Mouse (Mus musculus): ENCODE data around the gene Golph3l. TPM values are rescaled to one million over a fixed set of nuclear protein-coding genes. Genes with fewer than 3 reads are reported as not detected.

The Golph3l gene
- polyA plus RNA-seq, 1 experiment from 2014 or later = 24.1 TPM

DNA sequence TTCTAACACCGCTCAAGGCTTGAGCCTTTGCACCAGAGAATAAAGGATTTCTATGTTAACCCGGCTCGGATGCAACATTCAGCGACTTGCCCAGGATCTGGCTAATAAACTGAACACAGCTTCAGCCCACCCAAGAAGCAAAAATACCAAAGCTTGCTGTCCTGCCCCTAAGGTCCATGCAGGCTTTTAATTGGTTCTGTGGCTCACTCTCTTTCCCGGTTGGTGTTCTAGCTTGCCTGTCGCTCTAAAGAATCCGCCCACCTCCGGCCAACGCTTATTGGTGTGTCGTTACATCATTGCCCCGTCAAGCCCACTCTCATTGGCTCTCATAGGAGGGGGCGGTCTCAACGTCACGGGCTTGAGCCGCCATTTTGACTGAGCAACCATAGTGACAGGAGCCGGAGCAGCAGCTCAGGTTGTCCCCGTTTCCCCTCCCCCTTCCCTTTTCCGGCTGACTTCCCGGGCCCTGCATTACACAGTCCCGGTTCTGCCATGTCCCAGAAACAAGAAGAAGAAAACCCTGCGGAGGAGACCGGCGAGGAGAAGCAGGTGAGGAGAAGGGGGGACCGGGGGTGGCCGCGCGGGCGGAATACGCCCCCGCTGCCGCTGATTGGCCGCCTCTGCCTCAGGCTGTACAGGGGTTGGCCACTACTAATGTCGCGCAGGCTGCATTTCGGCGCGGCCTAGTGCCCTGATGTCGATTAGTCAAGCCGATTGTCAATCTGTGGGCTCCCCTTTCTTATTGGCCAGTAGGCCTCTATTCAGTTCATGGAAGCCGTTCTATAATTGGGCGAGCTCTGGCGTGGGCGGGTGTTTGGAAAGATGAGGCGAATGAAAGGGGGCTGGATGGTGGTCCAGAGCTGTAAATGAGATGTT lies 36.1 kb downstream of the Golph3l start, which contains the start of gene Ensa:
Gene Ensa (plus strand): TSS at position 366 of the 876 bp plus-strand sequence.
- WGBS = under 1% methylated on average over 44 of the region's 44 CpGs
- ATAC-seq (ENCODE audit: insufficient number of reproducible peaks, low FRiP score) = peak; percentile 99

DNA sequence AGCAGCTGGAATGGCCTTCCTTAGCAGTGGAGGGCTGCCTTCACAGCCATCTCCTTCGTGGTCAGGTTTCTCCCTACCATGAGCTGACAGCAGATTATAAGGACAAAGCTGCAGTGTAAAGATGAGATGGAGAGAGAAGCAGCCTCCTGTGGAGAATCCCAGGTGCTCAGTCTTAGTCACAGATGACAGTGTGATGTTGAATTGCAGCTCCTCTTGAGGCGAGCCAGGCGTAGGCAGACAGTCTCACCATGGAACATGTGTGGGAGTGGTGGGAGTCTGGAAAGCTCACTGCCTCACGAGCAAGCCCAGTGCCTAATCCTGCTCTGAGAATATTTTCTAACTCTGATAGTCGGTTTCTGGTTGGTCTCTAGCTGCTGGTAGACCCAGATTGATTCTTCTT lies 39.0 kb downstream of the Golph3l start:
- Histone ChIP-seq H3K27me3 (replicated peaks) (no peaks in the 10 kb centered on the region), H3K9ac (no peak overlapping the region), H3K27ac (ENCODE audit: poor library complexity, severe bottlenecking) (no peak overlapping the region), H3K36me3 (peaks cover 56% of the 10 kb centered on the region), H3K4me1 (replicated peaks) (peaks cover 14% of the 10 kb centered on the region), H3K4me3 (no peak overlapping the region), H3K4me2 (no peak overlapping the region), H3K9me3 (replicated peaks) (no peaks in the 10 kb centered on the region)
- WGBS = 78% methylated on average over 5 of the region's 5 CpGs
- ATAC-seq (ENCODE audit: insufficient number of reproducible peaks, low FRiP score) = no peak

More for the DNA sequence above, 36.1 kb downstream of the Golph3l start, which contains the start of gene Ensa:
- H3K36me3 ChIP-seq = peaks cover 39% of the 10 kb centered on the region
- H3K4me3 ChIP-seq = peak within 1 kb of the TSS; percentile 70
- peak within 1 kb of the TSS; percentile 74 for H3K9ac ChIP-seq
- no peaks in the 10 kb centered on the region for H3K9me3 ChIP-seq (replicated peaks)
- peak within 1 kb of the TSS; percentile 75 for H3K27ac ChIP-seq (ENCODE audit: poor library complexity, severe bottlenecking)
- peaks cover 10% of the 10 kb centered on the region for H3K4me1 ChIP-seq (replicated peaks)
- H3K4me2 ChIP-seq = peak within 1 kb of the TSS; percentile 86
- H3K27me3 ChIP-seq (replicated peaks) = no peaks in the 10 kb centered on the region

DNA sequence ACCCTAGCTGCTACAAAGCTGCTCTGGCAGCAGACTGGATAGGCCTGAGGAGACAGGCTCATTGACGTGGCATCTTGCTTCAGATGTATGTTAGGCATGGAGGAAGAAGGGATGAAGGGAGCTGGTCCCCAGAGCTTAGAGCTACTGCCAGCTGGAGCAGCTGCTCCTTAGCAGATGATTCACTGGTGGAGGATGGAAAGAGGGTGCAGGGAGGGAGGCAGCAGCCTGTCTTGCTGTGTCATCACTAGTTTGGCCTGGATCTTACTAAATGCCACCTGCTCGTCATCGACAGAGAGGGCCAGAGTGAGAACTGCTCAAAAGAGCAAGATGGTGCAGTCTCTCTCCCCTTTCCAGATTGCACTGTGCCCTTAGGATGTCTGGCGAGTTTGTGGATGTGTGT lies 41.0 kb downstream of the Golph3l start:
- no peaks in the 10 kb centered on the region for H3K9me3 ChIP-seq (replicated peaks)
- H3K4me3 ChIP-seq = no peak overlapping the region
- H3K36me3 ChIP-seq = peaks cover 69% of the 10 kb centered on the region
- H3K4me2 ChIP-seq = no peak overlapping the region
- H3K27ac ChIP-seq (ENCODE audit: poor library complexity, severe bottlenecking) = no peak overlapping the region
- H3K4me1 ChIP-seq (replicated peaks) = peaks cover 14% of the 10 kb centered on the region
- H3K9ac ChIP-seq = no peak overlapping the region
- no peak for ATAC-seq (ENCODE audit: insufficient number of reproducible peaks, low FRiP score)
- H3K27me3 ChIP-seq (replicated peaks) = no peaks in the 10 kb centered on the region
- 71% methylated on average over 4 of the region's 4 CpGs for WGBS

DNA sequence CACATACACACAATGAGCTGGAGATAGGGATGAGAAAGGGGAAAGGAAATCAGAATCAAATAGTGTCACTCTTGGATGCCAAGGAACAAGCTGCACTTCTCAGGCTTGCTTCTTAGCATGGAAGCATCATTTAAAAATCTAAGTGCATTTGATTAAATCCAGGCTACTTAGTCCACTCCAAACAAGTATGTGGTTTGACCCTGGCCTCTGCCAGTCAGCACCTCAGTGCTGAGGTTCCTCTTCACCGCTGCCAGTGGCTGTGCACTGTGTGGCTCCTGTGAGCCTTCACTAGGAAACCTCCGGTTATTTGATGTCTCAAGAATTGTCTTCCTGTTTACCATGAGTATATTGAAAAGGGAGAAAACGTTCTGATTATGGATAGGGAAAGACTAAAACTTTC lies 42.1 kb downstream of the Golph3l start:
- Histone ChIP-seq H3K27me3 (replicated peaks) (no peaks in the 10 kb centered on the region), H3K4me1 (replicated peaks) (peaks cover 10% of the 10 kb centered on the region), H3K9ac (no peak overlapping the region), H3K4me3 (no peak overlapping the region), H3K27ac (ENCODE audit: poor library complexity, severe bottlenecking) (no peak overlapping the region), H3K4me2 (no peak overlapping the region), H3K9me3 (replicated peaks) (no peaks in the 10 kb centered on the region), H3K36me3 (peaks cover 80% of the 10 kb centered on the region)
- no peak for ATAC-seq (ENCODE audit: insufficient number of reproducible peaks, low FRiP score)
- 75% methylated on average over 3 of the region's 3 CpGs for WGBS

DNA sequence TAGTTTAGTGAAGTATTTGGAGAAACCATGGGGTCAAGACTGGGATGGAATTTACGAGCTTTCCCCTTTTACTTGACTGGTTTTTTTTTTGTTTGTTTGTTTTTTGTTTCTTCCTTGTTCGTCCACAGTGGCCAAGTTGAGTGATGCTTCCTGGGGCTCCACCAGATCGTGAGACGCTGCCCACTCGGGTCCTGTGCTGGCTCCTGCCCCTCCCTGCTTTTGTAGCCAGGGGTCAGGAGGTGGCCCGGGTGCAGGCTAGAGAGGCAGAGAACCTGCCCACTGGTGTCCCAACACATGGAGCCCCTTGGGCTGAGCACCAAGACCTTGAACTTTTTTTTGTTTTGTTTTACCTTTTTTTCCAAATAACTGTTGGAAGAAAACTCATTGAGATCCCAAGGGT lies 42.6 kb downstream of the Golph3l start:
- H3K4me3 ChIP-seq = no peak overlapping the region
- no peak for ATAC-seq (ENCODE audit: insufficient number of reproducible peaks, low FRiP score)
- no peaks in the 10 kb centered on the region for H3K27me3 ChIP-seq (replicated peaks)
- 75% methylated on average over 6 of the region's 6 CpGs for WGBS
- peaks cover 83% of the 10 kb centered on the region for H3K36me3 ChIP-seq
- peaks cover 8% of the 10 kb centered on the region for H3K4me1 ChIP-seq (replicated peaks)
- no peaks in the 10 kb centered on the region for H3K9me3 ChIP-seq (replicated peaks)
- H3K27ac ChIP-seq (ENCODE audit: poor library complexity, severe bottlenecking) = no peak overlapping the region
- no peak overlapping the region for H3K4me2 ChIP-seq
- no peak overlapping the region for H3K9ac ChIP-seq

DNA sequence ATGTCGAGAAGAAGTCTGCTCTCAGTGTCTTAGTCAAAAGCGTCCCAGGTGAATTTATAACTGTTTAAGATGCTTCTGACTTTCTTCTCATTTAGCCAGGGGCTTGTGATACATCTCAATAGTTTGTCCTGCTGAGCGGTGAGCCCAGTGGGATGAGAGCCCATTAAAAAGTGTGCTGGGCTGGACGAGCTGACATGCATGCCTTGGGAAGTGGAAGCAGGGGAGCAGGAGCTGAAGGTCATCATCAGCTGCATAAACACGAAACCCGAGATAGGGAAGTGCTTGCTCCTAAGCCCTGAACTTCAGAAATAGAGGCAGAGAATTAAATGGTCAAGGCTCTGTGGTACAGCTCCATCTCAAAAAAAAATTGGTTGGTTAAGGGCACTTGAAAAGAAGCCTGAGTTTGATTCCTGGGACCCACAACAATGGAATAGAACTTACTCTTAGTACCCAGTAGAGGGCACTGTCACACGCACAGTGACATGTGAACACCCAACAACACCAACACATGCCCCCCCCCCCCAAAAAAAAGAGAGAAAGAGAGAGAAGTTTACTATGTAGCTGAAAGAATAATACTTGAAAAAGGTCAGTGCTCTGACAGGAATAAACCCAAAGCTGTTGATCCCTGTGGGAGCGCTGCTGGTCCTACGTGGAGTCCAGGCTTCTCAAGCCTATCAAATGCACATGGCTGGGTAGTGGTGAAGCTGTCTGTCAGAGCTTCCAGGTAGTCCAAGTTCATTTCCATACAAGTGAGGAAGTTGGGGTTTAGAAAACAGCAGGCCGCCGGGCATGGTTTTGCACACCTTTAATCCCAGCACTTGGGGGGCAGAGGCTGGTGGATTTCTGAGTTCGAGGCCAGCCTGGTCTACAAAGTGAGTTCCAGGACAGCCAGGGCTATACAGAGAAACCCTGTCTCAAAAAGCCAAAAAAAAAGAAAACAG lies 44.2 kb downstream of the Golph3l start:
- no peaks in the 10 kb centered on the region for H3K9me3 ChIP-seq (replicated peaks)
- H3K27me3 ChIP-seq (replicated peaks) = no peaks in the 10 kb centered on the region
- peak overlapping the region; percentile 10; the same call in 1 of the 2 replicates for H3K27ac ChIP-seq (ENCODE audit: poor library complexity, severe bottlenecking)
- peaks cover 82% of the 10 kb centered on the region for H3K36me3 ChIP-seq
- H3K4me3 ChIP-seq = no peak overlapping the region
- H3K9ac ChIP-seq = 0 out of 2 replicates have a peak overlapping the region, but pooled peaks have one; percentile 4
- H3K4me1 ChIP-seq (replicated peaks) = 0 out of 2 replicates have a peak, but pooled peaks cover 7% of the 10 kb centered on the region
- H3K4me2 ChIP-seq = no peak overlapping the region
- WGBS = 65% methylated on average over 12 of the region's 12 CpGs
- ATAC-seq (ENCODE audit: insufficient number of reproducible peaks, low FRiP score) = no peak

DNA sequence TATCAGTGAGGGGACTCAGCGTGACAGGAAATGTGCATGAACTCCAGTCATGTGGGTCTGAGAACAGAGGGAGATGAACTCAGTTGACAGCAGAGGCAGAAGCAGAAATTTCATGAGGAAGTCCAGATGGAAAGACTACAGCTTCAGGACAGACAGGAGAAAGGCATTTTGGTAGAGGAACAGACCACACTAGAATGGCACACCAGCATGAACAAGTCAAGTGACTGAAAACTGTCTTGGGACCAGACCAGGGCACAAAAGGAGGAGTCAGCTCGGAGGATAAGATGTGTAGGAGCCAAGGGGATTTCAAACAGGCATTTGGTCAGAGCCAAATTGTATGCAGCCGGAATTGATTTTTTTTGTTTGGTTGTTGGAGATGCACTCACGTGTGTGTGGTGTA lies 46.9 kb downstream of the Golph3l start:
- no peak overlapping the region for H3K27ac ChIP-seq (ENCODE audit: poor library complexity, severe bottlenecking)
- H3K27me3 ChIP-seq (replicated peaks) = no peaks in the 10 kb centered on the region
- H3K4me3 ChIP-seq = no peak overlapping the region
- no peaks in the 10 kb centered on the region for H3K9me3 ChIP-seq (replicated peaks)
- no peak overlapping the region for H3K9ac ChIP-seq
- H3K4me1 ChIP-seq (replicated peaks) = 0 out of 2 replicates have a peak, but pooled peaks cover 7% of the 10 kb centered on the region
- no peak for ATAC-seq (ENCODE audit: insufficient number of reproducible peaks, low FRiP score)
- no peak overlapping the region for H3K4me2 ChIP-seq
- H3K36me3 ChIP-seq = peaks cover 78% of the 10 kb centered on the region
- WGBS = 66% methylated on average over 4 of the region's 4 CpGs

DNA sequence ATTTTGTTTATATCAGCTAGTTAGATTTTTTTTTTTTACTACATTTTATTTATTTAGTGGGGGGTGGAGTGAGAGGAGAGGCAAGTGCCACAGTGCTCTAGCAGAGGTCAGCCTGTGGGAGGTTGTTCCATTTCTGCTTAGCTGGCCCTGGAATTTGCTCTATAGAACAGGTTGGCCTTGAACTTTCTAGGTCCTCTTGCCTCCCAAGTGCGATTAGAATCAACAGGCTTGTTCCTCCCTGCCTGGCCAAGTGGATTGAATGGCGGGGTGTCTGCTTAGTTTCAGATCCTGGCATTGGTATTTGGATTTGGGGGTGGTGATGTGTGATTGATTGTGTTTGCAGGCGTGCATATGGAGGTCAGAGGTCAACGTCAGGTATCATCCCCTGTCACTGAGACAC lies 47.3 kb downstream of the Golph3l start:
- Histone ChIP-seq H3K4me1 (replicated peaks) (0 out of 2 replicates have a peak, but pooled peaks cover 7% of the 10 kb centered on the region), H3K27ac (ENCODE audit: poor library complexity, severe bottlenecking) (no peak overlapping the region), H3K4me3 (no peak overlapping the region), H3K27me3 (replicated peaks) (no peaks in the 10 kb centered on the region), H3K36me3 (peaks cover 78% of the 10 kb centered on the region), H3K9me3 (replicated peaks) (no peaks in the 10 kb centered on the region), H3K9ac (no peak overlapping the region), H3K4me2 (no peak overlapping the region)
- WGBS = 60% methylated on average over 4 of the region's 4 CpGs
- ATAC-seq (ENCODE audit: insufficient number of reproducible peaks, low FRiP score) = no peak

DNA sequence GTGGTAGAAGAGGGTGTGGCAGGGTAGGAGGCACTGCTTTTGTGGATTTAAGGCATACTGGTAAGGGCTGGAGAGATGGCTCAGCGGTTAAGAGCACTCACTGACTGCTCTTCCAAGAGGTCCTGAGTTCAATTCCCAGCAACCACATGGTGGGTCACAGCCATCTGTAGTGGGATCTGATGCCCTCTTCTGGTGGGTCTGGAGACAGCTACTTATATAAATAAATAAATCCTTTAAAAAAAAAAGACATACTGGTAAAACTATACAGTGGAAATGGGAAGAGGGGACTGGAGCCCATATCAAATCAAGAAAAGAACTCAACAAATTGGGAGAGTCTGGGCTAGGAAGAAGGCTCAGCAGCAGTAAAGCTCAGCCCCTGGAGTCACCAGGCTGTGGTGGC lies 51.0 kb downstream of the Golph3l start:
- H3K36me3 ChIP-seq = peaks cover 57% of the 10 kb centered on the region

DNA sequence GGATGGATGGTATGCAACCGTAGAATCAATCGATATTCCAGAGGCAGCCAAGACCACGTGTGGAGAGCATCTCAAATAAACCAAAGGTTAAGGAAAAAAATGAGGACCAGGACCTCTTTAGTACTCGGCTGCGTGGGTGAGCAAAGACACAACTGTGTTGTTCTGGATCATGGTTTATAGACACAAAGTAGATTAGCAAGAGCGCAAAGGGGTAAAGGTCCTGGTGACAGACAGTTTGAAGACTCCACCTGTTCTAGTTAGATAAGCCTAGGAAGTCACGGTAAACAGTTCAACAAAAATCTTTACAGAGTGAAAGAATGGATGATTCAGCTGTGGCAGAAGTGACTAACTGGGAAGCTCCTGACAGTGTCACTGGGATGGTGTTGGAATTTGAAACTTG lies 54.4 kb downstream of the Golph3l start:
- ATAC-seq (ENCODE audit: insufficient number of reproducible peaks, low FRiP score) = no peak
- peaks cover 27% of the 10 kb centered on the region for H3K36me3 ChIP-seq
- no peaks in the 10 kb centered on the region for H3K9me3 ChIP-seq (replicated peaks)
- H3K4me3 ChIP-seq = no peak overlapping the region
- no peaks in the 10 kb centered on the region for H3K27me3 ChIP-seq (replicated peaks)
- peaks cover 6% of the 10 kb centered on the region; the same call in 1 of the 2 replicates for H3K4me1 ChIP-seq (replicated peaks)
- no peak overlapping the region for H3K27ac ChIP-seq (ENCODE audit: poor library complexity, severe bottlenecking)
- H3K4me2 ChIP-seq = no peak overlapping the region
- 74% methylated on average over 7 of the region's 7 CpGs for WGBS
- H3K9ac ChIP-seq = no peak overlapping the region

More for the DNA sequence above, 51.0 kb downstream of the Golph3l start:
- H3K27ac ChIP-seq (ENCODE audit: poor library complexity, severe bottlenecking) = no peak overlapping the region
- 0 out of 2 replicates have a peak, but pooled peaks cover 4% of the 10 kb centered on the region for H3K4me1 ChIP-seq (replicated peaks)
- no peak for ATAC-seq (ENCODE audit: insufficient number of reproducible peaks, low FRiP score)
- H3K27me3 ChIP-seq (replicated peaks) = no peaks in the 10 kb centered on the region
- H3K4me3 ChIP-seq = no peak overlapping the region
- H3K9ac ChIP-seq = no peak overlapping the region
- WGBS = 90% methylated on average over 1 of the region's 1 CpGs
- no peak overlapping the region for H3K4me2 ChIP-seq
- H3K9me3 ChIP-seq (replicated peaks) = no peaks in the 10 kb centered on the region
